24 mouse cellular contexts compared by ENCODE assay signal in genomic region chr17:72563423-72563822, GRCm38 (mm10). TPM values are rescaled to one million over a fixed set of nuclear protein-coding genes. Genes with fewer than 3 reads are reported as not detected.
"Had no signal": no experiment of that assay in that cellular context is flagged by ENCODE, and none has a peak within 500 bp of the region (broad histone marks: within the 10 kb centered on the region; RNA-seq: fewer than 3 reads in every experiment).

No protein-coding gene starts in this region.

- H3K4me2 ChIP-seq: heart, embryonic 13.5 days; heart, embryonic 15.5 days; hindbrain, embryonic 13.5 days; hindbrain, embryonic 15.5 days; limb, embryonic 13.5 days; limb, embryonic 15.5 days; liver, embryonic 12.5 days had no signal

- DNase-seq: forebrain, postnatal 0 days; gastrocnemius, postnatal 14 days; gastrocnemius, postnatal 36 days; heart, adult 18-20 months; heart, postnatal 14 days; heart, postnatal 36 days; kidney, adult 11 months; kidney, adult 9 months; kidney, postnatal 25 days; layer of hippocampus, adult 9-11 months; layer of hippocampus, postnatal 36 days; left cerebral cortex, postnatal 4 days had no signal

- H3K9ac ChIP-seq: forebrain, postnatal 0 days; heart, embryonic 13.5 days; heart, embryonic 15.5 days; hindbrain, embryonic 13.5 days; hindbrain, embryonic 15.5 days; limb, embryonic 13.5 days; limb, embryonic 15.5 days; liver, embryonic 12.5 days; liver, embryonic 14.5 days had no signal

- H3K27ac ChIP-seq: heart, embryonic 10.5 days; heart, embryonic 13.5 days; heart, embryonic 15.5 days; hindbrain, embryonic 13.5 days; hindbrain, embryonic 15.5 days; hindbrain, postnatal 0 days; limb, embryonic 13.5 days; limb, embryonic 15.5 days; liver, embryonic 12.5 days; liver, embryonic 14.5 days had no signal

- H3K27me3 ChIP-seq: heart, embryonic 13.5 days; heart, embryonic 15.5 days; hindbrain, embryonic 15.5 days; limb, embryonic 13.5 days; limb, embryonic 15.5 days; liver, embryonic 12.5 days had no signal

- H3K4me1 ChIP-seq: heart, embryonic 10.5 days; heart, embryonic 13.5 days; heart, embryonic 15.5 days; hindbrain, embryonic 15.5 days; limb, embryonic 13.5 days; limb, embryonic 15.5 days; liver, embryonic 12.5 days had no signal

- ATAC-seq: forebrain, postnatal 0 days; hindbrain, postnatal 0 days; intestine, embryonic 16.5 days; liver, embryonic 12.5 days had no signal

- H3K4me3 ChIP-seq: heart, embryonic 10.5 days; heart, embryonic 13.5 days; heart, embryonic 15.5 days; hindbrain, embryonic 13.5 days; hindbrain, embryonic 15.5 days; limb, embryonic 13.5 days; limb, embryonic 15.5 days; liver, embryonic 12.5 days had no signal

- H3K36me3 ChIP-seq: heart, embryonic 10.5 days; heart, embryonic 13.5 days; heart, embryonic 15.5 days; hindbrain, embryonic 13.5 days; hindbrain, embryonic 15.5 days; limb, embryonic 13.5 days; limb, embryonic 15.5 days; liver, embryonic 12.5 days had no signal

- H3K9me3 ChIP-seq: heart, embryonic 10.5 days; heart, embryonic 13.5 days; heart, embryonic 15.5 days; hindbrain, embryonic 13.5 days; hindbrain, embryonic 15.5 days; limb, embryonic 13.5 days; limb, embryonic 15.5 days had no signal

RNA-seq across cellular contexts. Expression of gene Alk, which starts 41.0 kb away (rescaled TPM):
- polyA plus RNA-seq: liver, adult 2 months had no signal
